Mouse (Mus musculus) left cerebral cortex, postnatal 10 days (tissue): ENCODE data around the gene Nme4. TPM values are rescaled to one million over a fixed set of nuclear protein-coding genes. Genes with fewer than 3 reads are reported as not detected.

Source experiments
- DNase-seq, 2 experiments: peaks; one replicate each; pipeline ENCODE4 v3.0.0; 2021 to 2022; ENCODE audit warnings: low spot score in 2 of 2, mixed read lengths in 1 of 2; ENCODE audit errors: extremely low spot score in 1 of 2
- intact Hi-C: fragments of 180-260 bp; cut with DNase I; formaldehyde crosslinking; loops from one replicate; pipeline ENCODE4 v1.15.1; 2025
- total RNA-seq, 2 experiments: library from RNA; stranded (reverse); gene quantifications; 2 replicates each; pipeline ENCODE4 v1.2.3; 2021

The Nme4 gene
- total RNA-seq, 2 experiments from 2014 or later = 3.0 to 3.9 TPM

GRCm38 (mm10) chr17:26070136-26070535, 25.3 kb downstream of the Nme4 start:
- DNase-seq = no peak
- intact Hi-C loops = no loop called here

- intact Hi-C loops = loop anchor here (5.0 kb wide), 1 partner anchor 57 kb away; no protein-coding TSS in a partner anchor
- DNase-seq = peak; percentile 61 to 86
Observed at GRCm38 (mm10) chr17:26068831-26069739, 26.3 kb downstream of the Nme4 start, which contains the start of gene Rab11fip3. Rab11fip3 (minus strand) TSS chr17:26069555.

DNA sequence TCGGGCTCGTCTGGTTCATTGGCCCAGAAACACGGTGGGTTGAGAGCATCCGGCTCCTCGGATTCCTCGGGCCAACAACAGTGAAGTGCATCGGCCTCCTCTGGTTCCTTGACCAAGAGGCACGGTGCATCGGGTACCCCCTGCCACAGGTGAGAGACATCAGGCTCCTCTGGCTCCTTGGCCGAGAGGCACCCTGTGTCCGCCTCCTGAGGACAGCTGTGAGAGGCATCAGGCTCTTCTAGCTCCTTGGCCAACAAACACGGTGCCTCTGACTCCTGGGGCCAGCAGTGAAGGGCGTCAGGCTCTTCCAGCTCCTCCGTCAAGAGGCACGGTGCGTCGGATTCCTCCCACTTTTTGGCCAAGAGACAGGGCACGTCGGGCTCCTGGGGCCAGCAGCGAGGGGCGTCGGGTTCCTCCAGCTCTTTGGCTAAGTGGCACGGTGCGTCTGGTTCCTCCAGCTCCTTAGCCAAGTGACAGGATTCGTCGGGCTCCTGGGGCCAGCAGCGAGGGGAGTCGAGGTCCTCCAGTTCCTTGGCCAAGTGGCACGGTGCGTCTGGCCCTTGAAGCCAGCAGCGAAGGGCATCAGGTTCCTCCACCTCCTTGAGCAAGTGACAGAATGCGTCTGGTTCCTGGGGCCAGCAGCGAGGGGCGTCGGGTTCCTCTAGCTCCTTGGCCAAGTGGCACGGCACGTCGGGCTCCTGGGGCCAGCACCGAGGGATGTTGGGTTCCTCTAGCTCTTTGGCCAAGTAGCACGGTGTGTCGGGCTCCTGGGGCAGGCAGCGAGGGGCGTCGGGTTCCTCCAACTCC, 27.2 kb downstream of the Nme4 start:
- intact Hi-C loops = loop anchor here (5.0 kb wide), 1 partner anchor 56 kb away; no protein-coding TSS in a partner anchor
- DNase-seq = peak in 1 of 2 experiments; percentile 37

DNA sequence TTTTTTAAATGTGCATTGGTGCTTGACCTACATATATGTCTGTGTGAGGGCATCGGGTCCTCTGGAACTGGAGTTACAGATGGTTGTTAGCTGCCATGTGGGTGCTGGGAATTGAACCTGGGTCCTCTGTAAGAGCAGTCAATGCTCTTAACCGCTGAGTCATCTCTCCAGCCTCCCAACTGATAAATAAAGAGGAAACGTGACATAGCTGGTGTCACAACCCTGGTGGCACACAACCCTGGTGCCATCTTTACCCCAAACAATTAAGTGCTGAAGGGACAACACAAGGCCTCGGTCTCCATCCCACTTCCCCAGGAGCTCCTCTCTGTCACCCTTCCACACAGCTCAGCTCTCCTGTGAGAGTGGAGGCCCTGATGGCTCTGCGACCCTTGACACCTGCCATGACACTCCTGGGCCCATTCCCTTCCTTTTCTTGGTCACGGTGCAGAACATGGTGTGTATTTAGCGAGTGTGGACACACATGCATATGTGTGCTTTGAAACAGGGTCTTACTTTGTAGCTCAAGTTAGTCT, 28.8 kb downstream of the Nme4 start:
- peak in 1 of 2 experiments; percentile 11 for DNase-seq
- intact Hi-C loops = loop anchor here (5.0 kb wide), 1 partner anchor 54 kb away; no protein-coding TSS in a partner anchor

GRCm38 (mm10) chr17:26064916-26065315, 30.5 kb downstream of the Nme4 start:
- intact Hi-C loops = loop anchor here (5.0 kb wide), 1 partner anchor 53 kb away; no protein-coding TSS in a partner anchor
- peak in 1 of 2 experiments; percentile 10 for DNase-seq

- DNase-seq = no peak
- intact Hi-C loops = no loop called here
Observed at GRCm38 (mm10) chr17:26057787-26058567, 37.4 kb downstream of the Nme4 start.

GRCm38 (mm10) chr17:26057278-26057677, 38.1 kb downstream of the Nme4 start:
- peak in 1 of 2 experiments; percentile 33 for DNase-seq
- intact Hi-C loops = no loop called here

DNA sequence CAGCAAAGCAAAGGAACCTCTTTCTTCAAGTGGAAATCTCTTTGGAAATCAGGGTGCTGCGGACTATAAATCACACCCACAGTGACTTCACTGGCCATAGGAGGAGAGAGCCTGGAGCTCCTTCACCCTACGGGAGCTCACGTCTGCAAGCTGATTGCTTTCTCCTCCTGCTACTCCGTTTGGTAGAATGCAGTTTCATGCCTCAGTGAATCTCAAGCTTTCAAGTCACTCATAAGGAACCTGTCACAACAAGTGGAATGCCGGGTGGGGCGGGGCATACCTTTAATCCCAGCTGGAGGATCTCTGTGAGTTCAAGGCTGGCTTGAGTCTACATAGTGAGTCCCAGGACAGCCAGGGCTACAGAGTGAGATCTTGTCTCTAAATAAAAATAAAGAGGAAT, 40.2 kb downstream of the Nme4 start:
- intact Hi-C loops = no loop called here
- DNase-seq = no peak

DNA sequence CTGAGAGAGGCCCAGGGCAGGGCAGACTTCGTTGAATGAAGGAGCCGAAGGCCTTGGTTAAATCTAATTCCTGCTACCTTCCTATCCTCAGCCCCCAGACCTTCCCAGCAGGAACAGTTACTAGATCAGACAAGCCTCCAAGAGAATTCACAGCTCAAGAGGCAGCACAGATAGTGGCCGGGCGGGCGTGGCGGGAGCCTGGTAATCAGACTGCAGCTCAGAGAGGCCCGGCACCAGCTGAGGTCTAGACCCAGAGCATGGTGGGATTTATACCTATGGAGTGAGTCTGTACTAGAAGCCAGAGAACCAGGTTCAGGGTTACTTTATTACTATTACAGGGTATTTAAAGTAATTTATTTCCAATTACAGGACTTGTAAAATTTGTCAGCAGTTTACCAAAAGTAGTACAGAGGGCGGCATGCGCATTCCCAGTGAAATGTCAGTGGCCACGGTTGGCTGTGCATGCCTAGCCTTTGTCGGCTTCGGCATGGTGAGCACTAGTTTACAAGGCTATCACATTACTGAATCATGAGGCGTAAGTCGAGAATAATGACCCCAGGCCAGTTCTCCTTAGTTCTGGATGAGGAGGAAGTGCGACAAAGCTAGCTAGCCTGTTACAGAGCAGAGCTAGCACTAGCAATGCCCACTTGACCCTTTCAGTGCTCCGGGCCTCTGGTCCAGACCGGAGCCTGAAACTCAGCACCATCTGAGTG, 41.1 kb downstream of the Nme4 start:
- intact Hi-C loops = no loop called here
- no peak for DNase-seq

- intact Hi-C loops = no loop called here
- no peak for DNase-seq
Observed at GRCm38 (mm10) chr17:26052706-26053105, 42.7 kb downstream of the Nme4 start.

GRCm38 (mm10) chr17:26052074-26052473, 43.3 kb downstream of the Nme4 start:
- intact Hi-C loops = no loop called here
- DNase-seq = no peak

- no peak for DNase-seq
- intact Hi-C loops = no loop called here
Observed at GRCm38 (mm10) chr17:26048118-26048517, 47.3 kb downstream of the Nme4 start.

- intact Hi-C loops = no loop called here
- no peak for DNase-seq
Observed at GRCm38 (mm10) chr17:26046253-26046997, 49.0 kb downstream of the Nme4 start.

DNA sequence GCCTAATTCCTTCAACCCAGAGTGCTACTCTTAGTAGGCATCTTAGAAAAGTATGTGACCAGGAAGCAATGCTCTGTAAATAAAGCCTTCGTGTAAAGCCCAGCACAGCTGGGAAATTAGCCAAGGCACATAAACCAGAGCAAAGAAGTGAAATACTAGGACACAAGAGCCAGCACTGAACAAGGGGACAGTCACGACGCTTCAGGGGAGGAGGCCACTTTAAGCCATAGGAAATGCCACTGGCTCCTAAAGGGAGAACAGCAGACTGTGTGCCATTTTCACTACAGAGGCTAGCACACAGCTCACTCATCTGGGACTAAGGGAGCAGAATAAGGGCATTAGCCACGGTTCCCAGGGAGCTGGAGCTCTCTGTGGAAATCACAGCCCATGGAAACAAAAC, 50.1 kb downstream of the Nme4 start:
- intact Hi-C loops = no loop called here
- no peak for DNase-seq

DNA sequence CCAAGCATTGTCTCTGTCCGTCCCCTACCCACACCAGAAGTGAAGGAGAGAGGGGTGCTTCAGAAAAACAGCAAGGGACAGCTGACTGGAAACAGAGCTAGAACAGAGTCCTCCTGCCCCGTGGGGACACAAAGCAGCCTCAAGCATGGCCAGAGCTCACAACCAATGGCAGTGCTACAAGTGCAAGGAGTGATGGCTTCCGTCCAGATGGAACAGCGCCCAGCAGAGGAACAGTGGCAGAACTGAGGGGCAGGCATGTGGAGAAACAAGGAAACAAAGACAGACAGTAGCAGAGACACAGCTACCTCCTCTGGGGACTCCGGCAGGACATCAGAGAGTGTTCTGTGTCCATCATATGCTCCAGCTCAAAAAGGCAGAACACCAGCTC, 52.2 kb downstream of the Nme4 start:
- DNase-seq = peak; percentile 84 to 87
- intact Hi-C loops = no loop called here

GRCm38 (mm10) chr17:26042599-26043248, 52.7 kb downstream of the Nme4 start:
- peak; percentile 32 to 38 for DNase-seq
- intact Hi-C loops = no loop called here
